Mouse (Mus musculus): ENCODE data around the gene Ssbp3. TPM values are rescaled to one million over a fixed set of nuclear protein-coding genes. Genes with fewer than 3 reads are reported as not detected.

Ssbp3 gene
- total and polyA plus RNA-seq, 2 experiments from 2014 or later = 108 to 155 TPM

DNA sequence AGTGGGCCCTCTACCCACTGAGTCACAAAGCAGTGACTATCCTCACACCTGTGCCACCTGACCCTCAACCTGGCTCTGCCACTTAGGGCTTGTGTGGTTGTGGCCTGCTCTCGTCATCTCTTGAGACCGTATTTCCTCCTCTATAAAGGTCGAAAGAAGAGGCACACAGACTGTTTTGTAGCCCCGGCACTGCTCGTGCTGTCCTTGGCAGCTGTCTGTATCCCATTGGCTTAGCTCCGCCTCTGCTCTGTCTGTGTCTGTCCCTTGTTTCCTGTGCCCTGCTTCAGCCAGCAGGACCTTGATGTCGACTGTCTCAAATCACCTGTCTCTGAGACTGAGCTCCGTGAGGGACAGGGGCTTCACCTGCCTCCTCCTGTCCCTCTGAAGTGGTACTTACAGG is 116.0 kb downstream of the Ssbp3 start:
- H3K36me3 ChIP-seq (ENCODE audit: insufficient read depth, low read length) = peaks cover 12% of the 10 kb centered on the region
- H3K27ac ChIP-seq = no peak overlapping the region
- no peak overlapping the region for H3K4me3 ChIP-seq (ENCODE audit: low read length)
- peaks cover 4% of the 10 kb centered on the region for H3K4me1 ChIP-seq (ENCODE audit: insufficient read depth, low read length)
- 45% methylated on average over 8 of the region's 8 CpGs for WGBS
- H3K27me3 ChIP-seq (ENCODE audit: insufficient read depth, low read length) = no peaks in the 10 kb centered on the region
- no peak overlapping the region for H3K9ac ChIP-seq (replicated peaks; ENCODE audit: low read length)
- no peak for DNase-seq (ENCODE audit: low spot score)
- H3K4me2 ChIP-seq (ENCODE audit: low read depth, low read length) = no peak overlapping the region
- no peaks in the 10 kb centered on the region for H3K9me3 ChIP-seq (ENCODE audit: low read length)
- ATAC-seq = no peak
- no peak for TF ChIP-seq CTCF (IDR thresholded peaks at IDR 0.05; ENCODE audit: low read depth)

DNA sequence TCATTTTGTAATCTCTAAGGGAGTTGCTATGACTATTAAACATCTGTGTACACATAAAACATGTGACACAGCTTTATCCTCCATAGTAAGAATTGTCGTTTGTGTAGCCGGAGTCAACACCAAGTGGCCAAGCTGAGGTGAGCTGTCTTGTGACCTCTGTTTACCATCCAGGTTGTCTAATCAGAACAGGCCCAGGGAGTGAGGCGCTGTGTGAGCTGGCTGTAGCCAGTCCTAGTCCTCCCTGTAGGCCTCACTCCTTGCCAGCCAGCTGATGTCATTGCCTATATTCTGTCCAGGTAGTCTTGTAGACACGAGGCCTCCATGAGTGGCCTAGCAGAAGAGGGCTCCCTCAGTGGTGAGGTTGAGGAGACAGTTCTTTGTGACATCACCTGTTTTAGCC is 125.2 kb downstream of the Ssbp3 start:
- Histone ChIP-seq H3K4me2 (ENCODE audit: low read depth, low read length) (no peak overlapping the region), H3K9me3 (ENCODE audit: low read length) (no peaks in the 10 kb centered on the region), H3K4me1 (ENCODE audit: insufficient read depth, low read length) (no peaks in the 10 kb centered on the region), H3K27me3 (ENCODE audit: insufficient read depth, low read length) (no peaks in the 10 kb centered on the region), H3K36me3 (ENCODE audit: insufficient read depth, low read length) (peaks cover 32% of the 10 kb centered on the region; the same call in 1 of the 2 replicates), H3K27ac (no peak overlapping the region), H3K4me3 (ENCODE audit: low read length) (no peak overlapping the region), H3K9ac (replicated peaks; ENCODE audit: low read length) (no peak overlapping the region)
- no peak for DNase-seq (ENCODE audit: low spot score)
- WGBS = 97% methylated on average over 4 of the region's 4 CpGs
- no peak for TF ChIP-seq CTCF (IDR thresholded peaks at IDR 0.05; ENCODE audit: low read depth)
- no peak for ATAC-seq

DNA sequence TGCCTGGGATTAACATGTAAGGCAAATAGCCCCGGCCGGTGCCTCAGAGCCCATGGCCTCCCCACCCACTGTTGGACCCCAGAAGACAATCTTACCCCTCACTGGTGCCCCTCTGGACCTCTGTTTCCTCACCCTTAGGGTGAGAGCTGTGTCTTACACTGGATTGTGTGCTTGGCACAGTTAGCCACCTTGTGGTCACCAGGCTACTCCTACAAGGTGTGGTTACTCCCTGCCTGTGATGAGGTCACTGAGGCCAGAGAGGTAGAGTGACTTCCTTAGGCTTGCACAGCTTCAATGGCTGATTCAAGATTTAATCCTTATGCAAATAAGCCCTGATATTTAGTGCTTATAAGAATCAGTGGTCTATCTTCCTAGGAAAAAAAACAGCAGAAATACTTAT is 126.5 kb downstream of the Ssbp3 start:
- no peak for ATAC-seq

DNA sequence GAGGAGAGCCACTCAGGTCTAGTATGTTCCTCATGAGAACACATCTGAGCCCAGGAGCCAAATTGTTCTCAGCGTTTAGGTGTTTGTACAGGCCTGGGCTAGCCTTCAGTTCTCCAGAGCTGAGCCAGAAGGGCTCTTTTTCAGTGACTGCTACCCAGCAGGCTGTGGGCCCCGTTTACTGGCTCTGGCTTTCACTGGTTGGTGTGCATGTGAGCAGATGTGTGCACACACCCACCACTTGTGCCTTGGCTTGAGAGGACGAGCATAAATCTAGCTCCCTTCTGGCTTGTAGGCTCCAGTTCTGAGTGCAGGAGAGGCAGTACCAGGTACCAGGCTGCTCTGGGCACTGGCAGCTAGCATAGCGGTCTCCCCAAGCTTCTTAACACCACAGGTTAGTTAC is 127.8 kb downstream of the Ssbp3 start:
- no peak overlapping the region for H3K4me3 ChIP-seq (ENCODE audit: low read length)
- H3K36me3 ChIP-seq (ENCODE audit: insufficient read depth, low read length) = peaks cover 21% of the 10 kb centered on the region; the same call in 1 of the 2 replicates
- no peak overlapping the region for H3K4me2 ChIP-seq (ENCODE audit: low read depth, low read length)
- H3K9ac ChIP-seq (replicated peaks; ENCODE audit: low read length) = no peak overlapping the region
- ATAC-seq (no peak), DNase-seq (ENCODE audit: low spot score) (no peak)
- no peaks in the 10 kb centered on the region for H3K27me3 ChIP-seq (ENCODE audit: insufficient read depth, low read length)
- H3K9me3 ChIP-seq (ENCODE audit: low read length) = no peaks in the 10 kb centered on the region
- H3K27ac ChIP-seq = peak overlapping the region; percentile 64; the same call in 1 of the 2 replicates
- TF ChIP-seq CTCF (IDR thresholded peaks at IDR 0.05; ENCODE audit: low read depth) = no peak
- no peaks in the 10 kb centered on the region for H3K4me1 ChIP-seq (ENCODE audit: insufficient read depth, low read length)
- 84% methylated on average over 4 of the region's 4 CpGs for WGBS

More for the DNA sequence above, 126.5 kb downstream of the Ssbp3 start:
- 97% methylated on average over 2 of the region's 2 CpGs for WGBS
- no peak overlapping the region for H3K27ac ChIP-seq
- no peak overlapping the region for H3K4me3 ChIP-seq (ENCODE audit: low read length)
- H3K27me3 ChIP-seq (ENCODE audit: insufficient read depth, low read length) = no peaks in the 10 kb centered on the region
- no peak overlapping the region for H3K9ac ChIP-seq (replicated peaks; ENCODE audit: low read length)
- no peaks in the 10 kb centered on the region for H3K4me1 ChIP-seq (ENCODE audit: insufficient read depth, low read length)
- DNase-seq (ENCODE audit: low spot score) = no peak
- H3K36me3 ChIP-seq (ENCODE audit: insufficient read depth, low read length) = peaks cover 23% of the 10 kb centered on the region; the same call in 1 of the 2 replicates
- no peak overlapping the region for H3K4me2 ChIP-seq (ENCODE audit: low read depth, low read length)
- peak; percentile 24; the same call in 1 of the 2 replicates for TF ChIP-seq CTCF (IDR thresholded peaks at IDR 0.05; ENCODE audit: low read depth)
- H3K9me3 ChIP-seq (ENCODE audit: low read length) = no peaks in the 10 kb centered on the region

DNA sequence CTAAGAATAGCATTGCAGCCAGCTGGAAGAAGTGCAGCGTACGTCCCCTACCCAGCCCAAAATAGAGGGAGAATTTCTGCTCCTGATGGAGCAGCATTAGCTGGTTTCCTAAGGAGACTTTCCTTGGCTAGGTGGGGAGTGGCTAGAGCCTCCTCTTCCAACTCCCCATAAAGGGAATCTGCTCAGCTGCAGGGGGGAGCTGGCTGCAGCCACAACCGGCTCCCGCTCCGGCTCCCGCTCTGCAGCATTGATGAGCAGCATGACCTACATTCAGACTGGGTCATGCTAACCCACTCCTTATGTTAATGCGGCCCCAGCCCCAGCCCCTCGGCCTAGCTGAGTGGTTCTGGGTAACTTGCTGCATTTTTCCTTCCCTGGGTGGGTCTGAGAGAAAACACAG is 128.8 kb downstream of the Ssbp3 start:
- DNase-seq (ENCODE audit: low spot score) = peak; percentile 56
- peak; percentile 79 for ATAC-seq
- Histone ChIP-seq H3K9me3 (ENCODE audit: low read length) (no peaks in the 10 kb centered on the region), H3K9ac (replicated peaks; ENCODE audit: low read length) (no peak overlapping the region), H3K27ac (peak overlapping the region; percentile 64), H3K27me3 (ENCODE audit: insufficient read depth, low read length) (no peaks in the 10 kb centered on the region), H3K4me3 (ENCODE audit: low read length) (no peak overlapping the region), H3K36me3 (ENCODE audit: insufficient read depth, low read length) (peaks cover 24% of the 10 kb centered on the region; the same call in 1 of the 2 replicates), H3K4me2 (ENCODE audit: low read depth, low read length) (no peak overlapping the region), H3K4me1 (ENCODE audit: insufficient read depth, low read length) (no peaks in the 10 kb centered on the region)
- WGBS = 38% methylated on average over 8 of the region's 8 CpGs
- no peak for TF ChIP-seq CTCF (IDR thresholded peaks at IDR 0.05; ENCODE audit: low read depth)

DNA sequence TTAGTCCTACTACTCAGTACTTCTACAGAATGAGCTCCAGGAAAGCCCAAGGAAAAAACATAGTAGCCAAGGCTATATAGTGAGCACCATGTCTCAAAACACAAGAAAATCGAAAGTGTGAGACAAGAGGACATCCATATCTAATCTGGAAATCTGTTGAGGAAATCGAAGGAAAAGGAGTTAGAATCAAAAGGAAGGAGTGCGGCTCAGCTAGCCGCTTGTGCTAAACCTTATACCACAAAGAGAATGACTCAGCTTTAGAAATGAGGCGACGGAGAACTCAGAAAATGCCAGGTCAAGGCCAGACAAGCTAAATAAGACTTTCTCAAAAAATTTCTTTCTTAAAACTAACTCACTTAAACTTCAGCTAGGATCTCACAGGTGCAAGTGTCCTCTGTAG is 131.8 kb downstream of the Ssbp3 start:
- no peak for TF ChIP-seq CTCF (IDR thresholded peaks at IDR 0.05; ENCODE audit: low read depth)
- Histone ChIP-seq H3K9me3 (ENCODE audit: low read length) (no peaks in the 10 kb centered on the region), H3K27me3 (ENCODE audit: insufficient read depth, low read length) (no peaks in the 10 kb centered on the region), H3K27ac (no peak overlapping the region), H3K4me1 (ENCODE audit: insufficient read depth, low read length) (no peaks in the 10 kb centered on the region), H3K4me2 (ENCODE audit: low read depth, low read length) (no peak overlapping the region), H3K36me3 (ENCODE audit: insufficient read depth, low read length) (peaks cover 43% of the 10 kb centered on the region; the same call in 1 of the 2 replicates), H3K4me3 (ENCODE audit: low read length) (no peak overlapping the region), H3K9ac (replicated peaks; ENCODE audit: low read length) (no peak overlapping the region)
- ATAC-seq (no peak), DNase-seq (ENCODE audit: low spot score) (no peak)
- 96% methylated on average over 6 of the region's 6 CpGs for WGBS

DNA sequence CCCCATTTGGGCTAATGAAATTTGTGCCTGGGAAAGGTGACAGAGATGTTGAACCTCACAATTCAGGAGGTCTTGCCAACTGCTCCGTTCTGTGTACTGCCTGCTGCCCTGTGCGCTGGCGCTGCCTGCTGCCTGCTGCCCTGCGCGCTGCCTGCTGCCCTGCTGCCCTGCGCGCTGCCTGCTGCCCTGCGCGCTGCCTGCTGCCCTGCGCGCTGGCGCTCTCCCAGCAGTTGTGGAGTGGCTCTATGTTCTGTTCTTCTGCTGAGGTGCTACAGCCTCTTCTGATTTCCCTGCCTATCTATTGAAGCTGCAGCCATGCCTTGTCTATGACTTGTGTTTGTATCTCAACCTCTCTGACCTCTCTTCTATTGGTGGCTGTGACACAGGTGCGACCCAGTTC is 134.7 kb downstream of the Ssbp3 start:
- 89% methylated on average over 13 of the region's 13 CpGs for WGBS

More for the DNA sequence above, 134.7 kb downstream of the Ssbp3 start:
- H3K27me3 ChIP-seq (ENCODE audit: insufficient read depth, low read length) = no peaks in the 10 kb centered on the region
- H3K4me1 ChIP-seq (ENCODE audit: insufficient read depth, low read length) = no peaks in the 10 kb centered on the region
- H3K9me3 ChIP-seq (ENCODE audit: low read length) = no peaks in the 10 kb centered on the region
- no peak overlapping the region for H3K9ac ChIP-seq (replicated peaks; ENCODE audit: low read length)
- H3K4me2 ChIP-seq (ENCODE audit: low read depth, low read length) = no peak overlapping the region
- H3K4me3 ChIP-seq (ENCODE audit: low read length) = no peak overlapping the region
- no peak for TF ChIP-seq CTCF (IDR thresholded peaks at IDR 0.05; ENCODE audit: low read depth)
- no peak overlapping the region for H3K27ac ChIP-seq
- peaks cover 45% of the 10 kb centered on the region; the same call in 1 of the 2 replicates for H3K36me3 ChIP-seq (ENCODE audit: insufficient read depth, low read length)
- no peak for DNase-seq (ENCODE audit: low spot score)
- ATAC-seq = no peak

Data from hindbrain, postnatal 0 days (tissue).